Mouse (Mus musculus): ENCODE data around the gene Zfp30. TPM values are rescaled to one million over a fixed set of nuclear protein-coding genes. Genes with fewer than 3 reads are reported as not detected.

The Zfp30 gene
- polyA plus RNA-seq (2012; rRNA removed), result 7.7 and 9.1 TPM in 2 replicates

GRCm38 (mm10) chr7:29783871-29784551 is at the start of gene Zfp30:
Zfp30 (plus strand) TSS chr7:29783998.

GRCm38 (mm10) chr7:29768090-29768900 is 15.5 kb upstream of the Zfp30 start, which contains the start of gene Zfp84:
Zfp84 (plus strand) TSS chr7:29768552.

GRCm38 (mm10) chr7:29815910-29816429 is 32.2 kb downstream of the Zfp30 start, which contains the start of gene Zfp790:
Zfp790 (plus strand) TSS chr7:29816114.

Other genes starting within 250 kb of the Zfp30 start
- 0.02 and 0.10 TPM in 2 replicates for gene Catsperg2, start 57.0 kb upstream of the Zfp30 start, polyA plus RNA-seq (2012; rRNA removed)
- gene Zfp84, start 15.4 kb upstream of the Zfp30 start, polyA plus RNA-seq (2012; rRNA removed), result 10.6 and 12.1 TPM in 2 replicates
- gene Zfp790, start 32.1 kb downstream of the Zfp30 start, polyA plus RNA-seq (2012; rRNA removed), result 12.5 and 13.4 TPM in 2 replicates
- 6.7 and 7.2 TPM in 2 replicates for gene Zfp940, start 69.7 kb downstream of the Zfp30 start, polyA plus RNA-seq (2012; rRNA removed)
- 7.7 and 12.2 TPM in 2 replicates for gene Zfp420, start 76.0 kb downstream of the Zfp30 start, polyA plus RNA-seq (2012; rRNA removed)
- 10.5 and 13.5 TPM in 2 replicates for gene Zfp27, start 122.6 kb downstream of the Zfp30 start, polyA plus RNA-seq (2012; rRNA removed)
- gene Zfp383, start 124.2 kb downstream of the Zfp30 start, polyA plus RNA-seq (2012; rRNA removed), result 9.7 and 16.0 TPM in 2 replicates
- gene Zfp74, start 170.1 kb downstream of the Zfp30 start, polyA plus RNA-seq (2012; rRNA removed), result 11.8 and 12.0 TPM in 2 replicates
- gene Zfp568, start 200.0 kb downstream of the Zfp30 start, polyA plus RNA-seq (2012; rRNA removed), result 14.7 and 24.0 TPM in 2 replicates